ENCODE assay signal across 8 mouse cellular contexts in the genomic region with DNA sequence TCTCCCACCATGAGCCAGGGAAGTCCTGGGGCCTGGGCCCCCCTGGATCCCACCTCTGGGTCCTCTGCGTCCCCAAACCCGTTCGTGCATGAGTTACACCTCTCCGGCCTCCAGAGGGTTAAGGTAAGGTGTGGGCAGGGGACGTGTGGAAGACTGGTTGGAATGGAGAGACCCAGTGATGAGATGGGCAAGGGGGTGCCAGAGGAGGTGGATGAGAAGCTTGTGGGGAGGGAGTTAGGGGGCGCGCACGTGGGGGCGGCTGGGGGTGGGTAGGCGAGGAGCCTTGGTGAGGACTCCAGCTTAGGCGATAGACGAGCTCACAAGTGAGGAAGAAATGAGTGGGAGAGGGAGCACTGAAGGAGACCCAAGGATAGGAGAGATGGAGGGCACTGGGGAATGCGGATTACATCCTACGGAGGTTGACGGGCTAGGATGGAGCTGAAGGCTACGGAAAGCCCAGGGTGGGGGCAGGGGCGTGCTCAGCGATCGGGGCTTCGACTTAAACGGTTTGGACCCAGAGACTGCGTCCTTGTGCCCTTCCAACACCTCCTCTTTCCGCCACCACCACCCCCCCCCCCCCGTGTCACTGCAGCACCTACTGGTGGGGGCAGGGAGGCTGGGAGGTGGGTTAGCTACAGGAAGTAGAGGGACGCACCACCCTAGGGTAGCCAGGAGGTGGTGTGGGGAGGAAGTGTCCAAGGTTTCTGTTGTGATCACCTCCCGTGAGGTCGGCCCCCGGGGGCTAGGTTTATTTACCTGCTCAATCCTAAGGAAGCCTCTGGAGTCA. TPM values are rescaled to one million over a fixed set of nuclear protein-coding genes. Genes with fewer than 3 reads are reported as not detected.
DNase-seq lines count a peak whose midpoint lies in the region; ATAC-seq and TF ChIP-seq lines count a peak whose summit lies in the region.

No protein-coding gene starts in this region.

- H3K79me2 ChIP-seq in C2C12 (ENCODE audit: control insufficient read depth, insufficient read depth) = peaks cover 34% of the 10 kb centered on the region

- peaks cover 2% of the 10 kb centered on the region; the same call in 1 of the 2 replicates for H3K4me1 ChIP-seq in cerebellum, adult 2 months (ENCODE audit: control insufficient read depth, insufficient read depth, low read length)
- peaks cover 14% of the 10 kb centered on the region for H3K4me1 ChIP-seq in heart, embryonic 12.5 days (replicated peaks)
- peaks cover 15% of the 10 kb centered on the region; the same call in 1 of the 2 replicates for H3K4me1 ChIP-seq in midbrain, embryonic 12.5 days
- peaks cover 21% of the 10 kb centered on the region for H3K4me1 ChIP-seq in stomach, embryonic 16.5 days (ENCODE audit: control insufficient read depth, insufficient read depth, low read length)

- peak overlapping the region; percentile 76 for H3K4me3 ChIP-seq in C2C12 (ENCODE audit: insufficient read depth, poor library complexity, severe bottlenecking)
- H3K4me3 ChIP-seq in cerebellum, adult 2 months (replicated peaks; ENCODE audit: insufficient read depth, low read depth, low read length) = peak overlapping the region; percentile 91
- H3K4me3 ChIP-seq in heart, embryonic 12.5 days = peak overlapping the region; percentile 87
- peak overlapping the region; percentile 63 for H3K4me3 ChIP-seq in midbrain, embryonic 12.5 days
- H3K4me3 ChIP-seq in stomach, embryonic 16.5 days (replicated peaks; ENCODE audit: low read length) = peak overlapping the region; percentile 86

- peak overlapping the region; percentile 83 for H3K4me2 ChIP-seq in heart, embryonic 12.5 days
- H3K4me2 ChIP-seq in midbrain, embryonic 12.5 days (replicated peaks) = peak overlapping the region; percentile 88
- H3K4me2 ChIP-seq in stomach, embryonic 16.5 days (ENCODE audit: low read depth, low read length) = peak overlapping the region; percentile 97

- TF ChIP-seq POLR2A in cerebellum, adult 2 months (IDR thresholded peaks at IDR 0.05; ENCODE audit: borderline replicate concordance, insufficient read depth, low read length) = no peak

- H3K27ac ChIP-seq in cerebellum, adult 2 months (ENCODE audit: insufficient read depth, low read length) = peak overlapping the region; percentile 83; the same call in 1 of the 2 replicates
- peak overlapping the region; percentile 89 for H3K27ac ChIP-seq in heart, embryonic 12.5 days (ENCODE audit: poor library complexity, severe bottlenecking)
- H3K27ac ChIP-seq in midbrain, embryonic 12.5 days (replicated peaks) = peak overlapping the region; percentile 98
- peak overlapping the region; percentile 97 for H3K27ac ChIP-seq in stomach, embryonic 16.5 days (ENCODE audit: low read length)

- H3ac ChIP-seq in C2C12 (ENCODE audit: control insufficient read depth, insufficient read length, low read depth) = peak overlapping the region; percentile 76

- H3K36me3 ChIP-seq in C2C12 (ENCODE audit: control insufficient read depth, insufficient read depth) = peaks cover 21% of the 10 kb centered on the region
- H3K36me3 ChIP-seq in heart, embryonic 12.5 days = peaks cover 22% of the 10 kb centered on the region
- H3K36me3 ChIP-seq in midbrain, embryonic 12.5 days = 0 out of 2 replicates have a peak, but pooled peaks cover 10% of the 10 kb centered on the region
- H3K36me3 ChIP-seq in stomach, embryonic 16.5 days (ENCODE audit: control insufficient read depth, insufficient read depth, low read length) = no peaks in the 10 kb centered on the region

- peak overlapping the region; percentile 85 for H3K9ac ChIP-seq in heart, embryonic 12.5 days
- peak overlapping the region; percentile 70 for H3K9ac ChIP-seq in midbrain, embryonic 12.5 days (replicated peaks)
- peak overlapping the region; percentile 92 for H3K9ac ChIP-seq in stomach, embryonic 16.5 days (ENCODE audit: low read length)

- H3K27me3 ChIP-seq in C2C12 (ENCODE audit: control insufficient read depth, insufficient read depth, insufficient read length) = no peaks in the 10 kb centered on the region
- no peaks in the 10 kb centered on the region for H3K27me3 ChIP-seq in cerebellum, adult 2 months (ENCODE audit: control insufficient read depth, insufficient read depth, low read length)
- H3K27me3 ChIP-seq in heart, embryonic 12.5 days (replicated peaks) = no peaks in the 10 kb centered on the region
- H3K27me3 ChIP-seq in midbrain, embryonic 12.5 days = peaks cover 8% of the 10 kb centered on the region; the same call in 1 of the 2 replicates
- no peaks in the 10 kb centered on the region for H3K27me3 ChIP-seq in stomach, embryonic 16.5 days (ENCODE audit: control insufficient read depth, insufficient read depth, low read length)

- H3K79me3 ChIP-seq in C2C12 (ENCODE audit: low read depth) = peaks cover 21% of the 10 kb centered on the region

- no peaks in the 10 kb centered on the region for H3K9me3 ChIP-seq in heart, embryonic 12.5 days (replicated peaks)
- H3K9me3 ChIP-seq in midbrain, embryonic 12.5 days = no peaks in the 10 kb centered on the region
- no peaks in the 10 kb centered on the region for H3K9me3 ChIP-seq in stomach, embryonic 16.5 days (replicated peaks; ENCODE audit: control insufficient read depth, low read length)

- peak; percentile 67 for DNase-seq in 3134 (ENCODE audit: extremely low read depth, insufficient read length, low spot score)
- DNase-seq in cerebellum, adult 2 months = peak; percentile 48 to 62
- DNase-seq in layer of hippocampus, postnatal 25 days (ENCODE audit: extremely low spot score in 1 of 2, low spot score in 1 of 2) = peak; percentile 32 to 34
- DNase-seq in ovary, postnatal 14 days (ENCODE audit: low spot score) = no peak

- under 1% methylated on average over 28 of the region's 28 CpGs for WGBS in cerebellum, adult 2 months
- WGBS in heart, embryonic 12.5 days = under 1% methylated on average over 28 of the region's 28 CpGs
- WGBS in midbrain, embryonic 12.5 days = 0% methylated on average over 28 of the region's 28 CpGs
- WGBS in stomach, embryonic 16.5 days = under 1% methylated on average over 26 of the region's 28 CpGs

- no peak for TF ChIP-seq CTCF in C2C12 (IDR thresholded peaks at IDR 0.05; ENCODE audit: control insufficient read depth, insufficient read depth, insufficient read length)
- no peak for TF ChIP-seq CTCF in cerebellum, adult 2 months (IDR thresholded peaks at IDR 0.05; ENCODE audit: borderline replicate concordance, insufficient read depth, low read depth, low read length)

- ATAC-seq in heart, embryonic 12.5 days (ENCODE audit: insufficient number of reproducible peaks, low FRiP score) = peak; percentile 27; the same call in 1 of the 2 replicates
- peak; percentile 45 for ATAC-seq in midbrain, embryonic 12.5 days (ENCODE audit: low FRiP score, low read depth)
- ATAC-seq in stomach, embryonic 16.5 days (ENCODE audit: insufficient read depth, low FRiP score) = peak; percentile 8; the same call in 1 of the 2 replicates

TF ChIP-seq in C2C12, 6 proteins besides CTCF, POLR2A, EP300 and RAD21:
- TF ChIP-seq USF1 (IDR thresholded peaks at IDR 0.05; ENCODE audit: low read depth) (no peak), CEBPB (IDR thresholded peaks at IDR 0.05; ENCODE audit: low read depth) (no peak), MYOD1 (IDR thresholded peaks at IDR 0.05; ENCODE audit: control insufficient read depth, insufficient read length, low read depth) (no peak), FOSL1 (IDR thresholded peaks at IDR 0.05; ENCODE audit: insufficient read depth, low read length, poor library complexity, severe bottlenecking) (no peak), MAX (IDR thresholded peaks at IDR 0.05) (no peak), MYOG (IDR thresholded peaks at IDR 0.05; ENCODE audit: control insufficient read depth, extremely low read depth, insufficient read length) (no peak)

RNA-seq across cellular contexts. Expression of a gene that starts 0.9 kb away (rescaled TPM):
- 28.0 TPM for polyA plus RNA-seq in C2C12 (2012; fragmentation: generic; extraction: Trizol)
- 219 and 231 TPM in 2 replicates for polyA plus RNA-seq in cerebellum, adult 2 months (2012; rRNA removed)
- 18.4 and 18.6 TPM in 2 replicates for polyA plus RNA-seq in heart, embryonic 12.5 days (2016; fragmentation: Nextera tagmentation; extraction: Ambion mirVana)
- 10 to 100 TPM; 78.7 to 95.6 TPM for total RNA-seq in layer of hippocampus, postnatal 25 days (2021)
- 11.9 and 13.1 TPM in 2 replicates for polyA plus RNA-seq in midbrain, embryonic 12.5 days (2016; fragmentation: Nextera tagmentation; extraction: Ambion mirVana)
- 39.7 and 54.7 TPM in 2 replicates for polyA plus RNA-seq in stomach, embryonic 16.5 days (2015; fragmentation: Nextera tagmentation; extraction: Ambion mirVana)

RNA-seq across cellular contexts. Expression of a gene that starts 19.0 kb away (rescaled TPM):
- 0.02 TPM for polyA plus RNA-seq in C2C12 (2012; fragmentation: generic; extraction: Trizol)
- not detected in 2 replicates for polyA plus RNA-seq in cerebellum, adult 2 months (2012; rRNA removed)
- not detected in 2 replicates for polyA plus RNA-seq in heart, embryonic 12.5 days (2016; fragmentation: Nextera tagmentation; extraction: Ambion mirVana)
- not detected for total RNA-seq in layer of hippocampus, postnatal 25 days (2021)
- 0.08 TPM in 1 of 2 replicates, not detected in the other for polyA plus RNA-seq in midbrain, embryonic 12.5 days (2016; fragmentation: Nextera tagmentation; extraction: Ambion mirVana)
- polyA plus RNA-seq in stomach, embryonic 16.5 days (2015; fragmentation: Nextera tagmentation; extraction: Ambion mirVana) = 0.05 and 0.11 TPM in 2 replicates

RNA-seq across cellular contexts. Expression of a gene that starts 21.6 kb away (rescaled TPM):
- 139 TPM for polyA plus RNA-seq in C2C12 (2012; fragmentation: generic; extraction: Trizol)
- polyA plus RNA-seq in cerebellum, adult 2 months (2012; rRNA removed) = 99.7 and 104 TPM in 2 replicates
- 159 and 169 TPM in 2 replicates for polyA plus RNA-seq in heart, embryonic 12.5 days (2016; fragmentation: Nextera tagmentation; extraction: Ambion mirVana)
- total RNA-seq in layer of hippocampus, postnatal 25 days (2021) = 10 to 100 TPM; 53.6 to 59.6 TPM
- polyA plus RNA-seq in midbrain, embryonic 12.5 days (2016; fragmentation: Nextera tagmentation; extraction: Ambion mirVana) = 137 and 139 TPM in 2 replicates
- 193 and 215 TPM in 2 replicates for polyA plus RNA-seq in stomach, embryonic 16.5 days (2015; fragmentation: Nextera tagmentation; extraction: Ambion mirVana)

RNA-seq across cellular contexts. Expression of a gene that starts 25.5 kb away (rescaled TPM):
- 4.4 TPM for polyA plus RNA-seq in C2C12 (2012; fragmentation: generic; extraction: Trizol)
- polyA plus RNA-seq in cerebellum, adult 2 months (2012; rRNA removed) = 96.9 and 98.7 TPM in 2 replicates
- polyA plus RNA-seq in heart, embryonic 12.5 days (2016; fragmentation: Nextera tagmentation; extraction: Ambion mirVana) = 15.1 and 17.7 TPM in 2 replicates
- total RNA-seq in layer of hippocampus, postnatal 25 days (2021) = 100 to 1,000 TPM in 1 of 2 experiments, 10 to 100 TPM in 1; 94.4 to 109 TPM
- 18.7 and 19.3 TPM in 2 replicates for polyA plus RNA-seq in midbrain, embryonic 12.5 days (2016; fragmentation: Nextera tagmentation; extraction: Ambion mirVana)
- polyA plus RNA-seq in stomach, embryonic 16.5 days (2015; fragmentation: Nextera tagmentation; extraction: Ambion mirVana) = 14.6 and 15.1 TPM in 2 replicates

RNA-seq across cellular contexts. Expression of a gene that starts 26.0 kb away (rescaled TPM):
- polyA plus RNA-seq in C2C12 (2012; fragmentation: generic; extraction: Trizol) = not detected
- polyA plus RNA-seq in cerebellum, adult 2 months (2012; rRNA removed) = 0.19 TPM in 1 of 2 replicates, not detected in the other
- polyA plus RNA-seq in heart, embryonic 12.5 days (2016; fragmentation: Nextera tagmentation; extraction: Ambion mirVana) = not detected in 2 replicates
- 1 to 10 TPM in 1 of 2 experiments, under 1 TPM in 1; 0.54 to 5.3 TPM for total RNA-seq in layer of hippocampus, postnatal 25 days (2021)
- not detected in 2 replicates for polyA plus RNA-seq in midbrain, embryonic 12.5 days (2016; fragmentation: Nextera tagmentation; extraction: Ambion mirVana)
- polyA plus RNA-seq in stomach, embryonic 16.5 days (2015; fragmentation: Nextera tagmentation; extraction: Ambion mirVana) = not detected in 2 replicates
